Mouse (Mus musculus) CD8-positive naive resting alpha-beta T cell, adult 2 months (primary cell): ENCODE data around the gene Gm20737.
"Not testable (repeated sequence)": the region's sequence is repeated elsewhere in the genome, so short reads cannot be mapped to it uniquely, and the experiment has no call there.

Source experiments
- DNase-seq, 2 experiments: peaks; one replicate each; pipeline ENCODE4 v3.0.0; 2022; ENCODE audit warnings: low read depth in 2 of 2, low spot score in 2 of 2

Gene Gm20737

DNA sequence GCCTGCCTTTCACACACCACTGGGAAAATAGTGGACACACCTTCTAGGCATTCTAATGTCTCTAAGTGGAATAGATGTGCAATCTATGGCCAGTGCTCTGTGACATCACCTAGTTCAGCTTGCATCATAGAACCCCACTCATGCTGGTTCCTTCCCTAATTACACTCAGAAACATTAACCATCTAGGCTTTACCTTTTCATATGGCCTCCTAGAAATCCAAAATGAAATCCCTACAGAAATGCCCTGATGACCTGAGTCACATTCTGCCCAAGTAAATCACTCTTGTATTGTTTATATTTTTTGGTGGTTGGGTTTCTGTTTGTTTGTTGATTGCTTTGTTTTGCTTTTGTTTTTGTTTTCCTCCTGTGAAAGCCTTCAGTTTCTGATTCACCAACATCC is at the start of gene Gm20737:
Gene Gm20737, minus strand, starts transcription at position 101 of the 400 bp plus-strand sequence.
- DNase-seq, result not testable (repeated sequence)

DNA sequence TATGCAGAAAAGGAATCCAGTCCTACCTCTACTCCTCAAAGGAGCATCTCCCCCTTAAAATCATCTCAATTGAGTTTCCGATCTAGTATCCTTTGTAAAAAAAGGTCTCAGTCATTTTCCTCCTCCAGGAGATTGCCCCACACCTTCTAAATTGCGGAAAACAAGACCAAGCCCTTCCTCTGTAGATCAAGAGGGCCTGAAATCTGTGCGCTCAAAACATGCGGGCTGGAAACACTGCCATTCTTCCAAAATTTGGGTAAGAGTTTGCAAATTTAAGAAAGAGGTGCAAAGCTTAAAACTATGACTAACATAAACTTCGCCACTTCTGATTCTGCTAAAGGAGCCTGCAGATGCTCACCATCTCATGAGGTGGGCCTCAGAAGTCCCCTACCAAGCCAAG is 17.3 kb upstream of the Gm20737 start, which contains the start of gene Gm21775:
Gene Gm21775, plus strand, starts transcription at position 301 of the 400 bp plus-strand sequence.
- not testable (repeated sequence) for DNase-seq
